Mouse (Mus musculus) stomach, embryonic 15.5 days (tissue): ENCODE data around the gene Mthfsl. TPM values are rescaled to one million over a fixed set of nuclear protein-coding genes. Genes with fewer than 3 reads are reported as not detected.
"Not testable (repeated sequence)": the region's sequence is repeated elsewhere in the genome, so short reads cannot be mapped to it uniquely, and the experiment has no call there.

Experiments
- ATAC-seq: fragments of 200-750 bp; cut with Nextera tagmentation; 2 replicates; pipeline ENCODE4 v1.8.0; 2017; ENCODE audit warnings: low read depth, moderate number of reproducible peaks, moderate TSS enrichment; ENCODE audit not compliant: insufficient read depth, low FRiP score
- H3K27ac ChIP-seq: fragments of 300-500 bp; sonication (generic); 2 replicates; pipeline ENCODE4 v1.5.1; 2015; ENCODE audit warnings: mild to moderate bottlenecking, inconsistent platforms
- H3K27me3 ChIP-seq: fragments of 300-500 bp; sonication (generic); replicated peaks from 2 replicates; pipeline ENCODE4 v1.6.1; 2015; ENCODE audit warnings: inconsistent platforms
- H3K36me3 ChIP-seq: fragments of 300-500 bp; sonication (generic); 2 replicates; pipeline ENCODE4 v1.6.1; 2015; ENCODE audit warnings: inconsistent platforms
- H3K4me1 ChIP-seq: fragments of 300-500 bp; sonication (generic); 2 replicates; pipeline ENCODE4 v1.6.1; 2015; ENCODE audit warnings: inconsistent platforms
- H3K4me2 ChIP-seq: fragments of 300-500 bp; sonication (generic); 2 replicates; pipeline ENCODE4 v1.6.1; 2015; ENCODE audit warnings: mild to moderate bottlenecking, inconsistent platforms
- H3K4me3 ChIP-seq: fragments of 300-500 bp; sonication (generic); replicated peaks from 2 replicates; pipeline ENCODE4 v1.5.1; 2015; ENCODE audit warnings: inconsistent platforms
- H3K9ac ChIP-seq: fragments of 300-500 bp; sonication (generic); 2 replicates; pipeline ENCODE4 v1.6.1; 2015; ENCODE audit warnings: inconsistent platforms
- H3K9me3 ChIP-seq: fragments of 300-500 bp; sonication (generic); 2 replicates; pipeline ENCODE4 v1.6.1; 2016; ENCODE audit warnings: inconsistent platforms
- WGBS: fragments of 180-500 bp; shearing (Covaris S2); methylation state at CpG from one replicate; pipeline ENCODE4 v1.1.7; 2015; 5-methylcytosine and 5-hydroxymethylcytosine counted together
- polyA plus RNA-seq: library from polyadenylated mRNA; unstranded; fragments of >200 nt; fragmentation: Nextera tagmentation; extraction: Ambion mirVana; gene quantifications from 2 replicates; pipeline ENCODE4 v1.2.1, GENCODE M21; 2015

Mthfsl gene
- polyA plus RNA-seq, 1 experiment from 2014 or later = 43.3 TPM

GRCm38 (mm10) chr9:88658341-88658740 lies 61.8 kb downstream of the Mthfsl start:
- not testable (repeated sequence) for H3K9me3 ChIP-seq, ATAC-seq, H3K27me3 ChIP-seq, H3K27ac ChIP-seq, H3K4me2 ChIP-seq, H3K9ac ChIP-seq, H3K4me1 ChIP-seq, H3K4me3 ChIP-seq, H3K36me3 ChIP-seq

- H3K27me3 ChIP-seq, H3K4me1 ChIP-seq, H3K9me3 ChIP-seq, H3K4me3 ChIP-seq, ATAC-seq, H3K9ac ChIP-seq, H3K4me2 ChIP-seq, H3K27ac ChIP-seq, H3K36me3 ChIP-seq: not testable (repeated sequence)
- 92% methylated on average over 13 of the region's 15 CpGs for WGBS
These were observed 69.4 kb downstream of the Mthfsl start for GRCm38 (mm10) chr9:88650742-88651141.

Other genes starting within 250 kb of the Mthfsl start
- gene Syncrip, start 237.7 kb downstream of the Mthfsl start, polyA plus RNA-seq = 88.7 and 93.1 TPM in 2 replicates
- 10.1 and 10.5 TPM in 2 replicates for gene Zfp949, start 172.3 kb downstream of the Mthfsl start, polyA plus RNA-seq
- 0.09 and 0.24 TPM in 2 replicates for gene Trim43a, start 139.4 kb downstream of the Mthfsl start, polyA plus RNA-seq
- 0.49 and 0.59 TPM in 2 replicates for gene Bcl2a1d, start 11.6 kb upstream of the Mthfsl start, polyA plus RNA-seq
- 0.23 TPM in 1 of 2 replicates, not detected in the other for gene Trim43c, start 118.9 kb upstream of the Mthfsl start, polyA plus RNA-seq
- 0.77 and 1.1 TPM in 2 replicates for gene Bcl2a1a, start 236.6 kb upstream of the Mthfsl start, polyA plus RNA-seq